Mouse (Mus musculus): ENCODE data around the gene Anks1.
"Not testable (repeated sequence)": the region's sequence is repeated elsewhere in the genome, so short reads cannot be mapped to it uniquely, and the experiment has no call there.

Gene Anks1

GRCm38 (mm10) chr17:27934136-27934910 lies 25.2 kb downstream of the Anks1 start:
- no peak for DNase-seq

- no peak for DNase-seq
These were observed 26.0 kb downstream of the Anks1 start for GRCm38 (mm10) chr17:27935091-27935490.

GRCm38 (mm10) chr17:27937054-27937615 lies 28.0 kb downstream of the Anks1 start:
- no peak for DNase-seq

- DNase-seq = peak; percentile 52
These were observed 29.1 kb downstream of the Anks1 start for GRCm38 (mm10) chr17:27938121-27938754.

GRCm38 (mm10) chr17:27939028-27939427 lies 29.9 kb downstream of the Anks1 start:
- no peak for DNase-seq

GRCm38 (mm10) chr17:27940352-27940751 lies 31.2 kb downstream of the Anks1 start:
- no peak for DNase-seq

GRCm38 (mm10) chr17:27941178-27941577 lies 32.1 kb downstream of the Anks1 start:
- DNase-seq = no peak

GRCm38 (mm10) chr17:27941698-27942097 lies 32.6 kb downstream of the Anks1 start:
- DNase-seq = no peak

- DNase-seq = no peak
These were observed 33.0 kb downstream of the Anks1 start for GRCm38 (mm10) chr17:27942131-27942530.

- DNase-seq = peak; percentile 90
These were observed 36.6 kb downstream of the Anks1 start for GRCm38 (mm10) chr17:27945546-27946216.

- DNase-seq = no peak
These were observed 37.3 kb downstream of the Anks1 start for GRCm38 (mm10) chr17:27946371-27946770.

GRCm38 (mm10) chr17:27947155-27947554 lies 38.0 kb downstream of the Anks1 start:
- DNase-seq = no peak

GRCm38 (mm10) chr17:27953136-27953535 lies 44.0 kb downstream of the Anks1 start:
- DNase-seq = no peak

GRCm38 (mm10) chr17:27954629-27955402 lies 45.7 kb downstream of the Anks1 start:
- DNase-seq = peak; percentile 45

- DNase-seq = no peak
These were observed 48.5 kb downstream of the Anks1 start for GRCm38 (mm10) chr17:27957649-27958048.

- DNase-seq = no peak
These were observed 51.3 kb downstream of the Anks1 start for GRCm38 (mm10) chr17:27960128-27961111.

- DNase-seq = not testable (repeated sequence)
These were observed 54.0 kb downstream of the Anks1 start for GRCm38 (mm10) chr17:27963120-27963519.

GRCm38 (mm10) chr17:27964607-27965006 lies 55.5 kb downstream of the Anks1 start:
- DNase-seq = peak; percentile 72

GRCm38 (mm10) chr17:27965292-27965691 lies 56.2 kb downstream of the Anks1 start:
- peak; percentile 80 for DNase-seq

GRCm38 (mm10) chr17:27966056-27966455 lies 57.0 kb downstream of the Anks1 start:
- no peak for DNase-seq

GRCm38 (mm10) chr17:27966508-27967021 lies 57.5 kb downstream of the Anks1 start:
- DNase-seq = no peak
